Mouse (Mus musculus) macrophage (primary cell): Measurements from ENCODE around the gene Glcci1. TPM values are rescaled to one million over a fixed set of nuclear protein-coding genes. Genes with fewer than 3 reads are reported as not detected.
A peak's percentile ranks its signal among the peaks of the same experiment; 100 is the strongest.
"Not testable (repeated sequence)": the region's sequence is repeated elsewhere in the genome, so short reads cannot be mapped to it uniquely, and the experiment has no call there.

Experiments
- H3K27ac ChIP-seq: fragments of 350-480 bp; formaldehyde crosslinking; 2 replicates; pipeline ENCODE4 v1.9.0; 2021
- H3K36me3 ChIP-seq: fragments of 350-480 bp; formaldehyde crosslinking; 2 replicates; pipeline ENCODE4 v1.9.0; 2021; ENCODE audit errors: inconsistent target
- H3K4me3 ChIP-seq: fragments of 350-480 bp; formaldehyde crosslinking; 2 replicates; pipeline ENCODE4 v1.9.0; 2021; ENCODE audit errors: inconsistent target
- H3K79me2 ChIP-seq: fragments of 350-480 bp; formaldehyde crosslinking; 2 replicates; pipeline ENCODE4 v1.9.0; 2021; ENCODE audit errors: inconsistent target
- WGBS: methylation state at CpG from one replicate; pipeline ENCODE4 v1.1.7; 2026; ENCODE audit warnings: inconsistent platforms; ENCODE audit not compliant: missing documents; 5-methylcytosine and 5-hydroxymethylcytosine counted together
- polyA plus RNA-seq: library from polyadenylated mRNA; stranded (reverse); fragments of 250-400 nt; gene quantifications from 3 replicates; pipeline ENCODE4 v1.2.4, GENCODE M21; 2018; ENCODE audit warnings: inconsistent platforms

The Glcci1 gene
- polyA plus RNA-seq, 1 experiment from 2014 or later = 0.90 TPM

GRCm38 (mm10) chr6:8508883-8509536 lies 390 bp upstream of the Glcci1 start:
- no peak overlapping the region for H3K27ac ChIP-seq
- peak overlapping the region; percentile 60 for H3K4me3 ChIP-seq
- H3K36me3 ChIP-seq = no peaks in the 10 kb centered on the region
- no peaks in the 10 kb centered on the region; the same call in 1 of the 2 replicates for H3K79me2 ChIP-seq
- under 1% methylated on average over 42 of the region's 56 CpGs for WGBS

DNA sequence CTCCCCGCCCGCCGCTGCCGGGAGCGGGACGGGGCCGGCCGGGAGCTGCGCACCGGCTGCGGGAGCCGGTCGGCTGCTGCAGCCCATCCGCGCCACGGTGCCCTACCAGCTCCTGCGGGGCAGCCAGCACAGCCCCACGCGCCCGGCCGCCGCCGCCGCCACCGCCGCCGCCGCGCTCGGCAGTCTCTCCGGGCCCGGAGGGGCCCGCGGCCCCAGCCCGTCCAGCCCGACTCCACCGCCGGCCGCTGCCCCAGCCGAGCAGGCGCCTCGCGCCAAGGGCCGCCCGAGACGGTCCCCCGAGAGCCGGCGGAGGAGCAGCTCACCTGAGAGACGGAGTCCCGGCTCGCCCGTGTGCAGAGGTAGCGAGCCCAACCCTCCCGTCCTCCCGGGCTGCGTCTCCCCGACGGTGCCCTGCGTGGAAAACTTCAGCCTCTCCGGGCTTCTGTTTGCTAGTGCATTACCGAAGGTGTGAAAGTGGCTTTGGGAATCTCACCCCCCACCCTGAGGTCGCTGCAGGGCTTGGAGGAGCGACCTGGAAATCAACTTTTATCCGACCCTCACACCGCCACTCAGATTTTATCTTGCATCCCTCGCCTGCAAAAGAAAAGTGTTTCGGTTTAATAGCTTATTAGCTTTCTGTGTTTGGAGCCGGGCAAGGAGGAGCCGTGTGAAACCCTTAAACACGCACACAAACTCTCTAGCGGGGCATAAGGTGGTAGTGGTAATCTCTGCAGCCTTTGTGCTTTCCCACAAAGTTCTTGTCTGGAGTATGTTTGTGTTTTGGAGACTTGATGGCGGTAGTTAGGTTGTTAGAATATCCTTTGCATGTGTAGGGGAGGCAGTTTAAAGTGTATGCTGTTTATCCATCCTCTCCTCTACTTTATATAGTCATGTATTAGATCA lies 812 bp downstream of the Glcci1 start:
- H3K36me3 ChIP-seq = no peaks in the 10 kb centered on the region
- no peaks in the 10 kb centered on the region; the same call in 1 of the 2 replicates for H3K79me2 ChIP-seq
- peak overlapping the region; percentile 50 for H3K4me3 ChIP-seq
- no peak overlapping the region for H3K27ac ChIP-seq
- WGBS = 2% methylated on average over 71 of the region's 73 CpGs

DNA sequence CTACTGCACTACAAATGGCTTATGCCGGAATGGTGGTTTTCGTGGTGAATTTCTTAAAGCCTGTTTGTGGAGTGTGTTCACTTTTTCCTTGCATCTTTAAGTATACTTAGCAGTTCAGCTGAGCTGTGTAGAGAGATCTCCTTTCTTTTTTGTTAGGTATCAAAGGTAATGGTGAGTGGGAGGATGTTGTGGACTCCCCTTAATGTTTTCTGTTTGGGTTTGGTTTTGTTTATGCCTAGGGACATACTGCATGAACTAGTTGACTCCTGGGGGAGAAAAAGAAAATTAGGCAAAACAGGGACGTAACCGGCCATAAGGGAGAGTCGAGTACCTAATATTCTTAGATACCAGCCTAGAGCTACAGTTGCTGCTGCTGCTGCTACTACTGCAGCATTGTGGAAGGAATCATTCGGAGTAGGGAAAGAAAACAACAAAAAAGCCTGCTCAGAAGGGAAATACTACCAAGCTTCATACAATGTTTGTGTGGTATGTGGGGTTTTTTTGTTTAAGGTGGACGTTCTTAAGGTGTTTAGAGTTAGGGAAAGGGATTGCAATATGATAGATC lies 1.5 kb downstream of the Glcci1 start:
- no peaks in the 10 kb centered on the region; the same call in 1 of the 2 replicates for H3K79me2 ChIP-seq
- H3K27ac ChIP-seq = no peak overlapping the region
- H3K4me3 ChIP-seq = peak overlapping the region; percentile 50
- WGBS = 54% methylated on average over 7 of the region's 7 CpGs
- H3K36me3 ChIP-seq = no peaks in the 10 kb centered on the region

DNA sequence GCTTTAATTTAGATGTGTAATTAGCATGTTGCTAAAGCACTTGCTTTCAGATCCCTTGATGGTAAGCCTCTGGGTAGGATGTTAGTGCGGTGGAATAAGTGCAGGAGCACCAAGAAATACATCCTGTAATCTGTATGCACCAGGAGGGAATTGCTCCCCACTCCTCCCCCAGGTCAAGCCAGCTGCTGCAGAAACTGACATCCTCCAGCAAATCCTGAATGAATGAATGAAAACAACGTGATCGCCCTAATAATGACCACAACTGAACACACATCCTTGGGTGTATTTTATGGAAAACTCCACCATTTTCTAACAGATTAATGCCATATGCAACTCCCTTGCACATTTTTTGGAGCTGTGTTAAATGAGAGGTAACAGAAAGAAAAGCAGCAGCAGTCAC lies 2.0 kb downstream of the Glcci1 start:
- H3K79me2 ChIP-seq = no peaks in the 10 kb centered on the region; the same call in 1 of the 2 replicates
- H3K36me3 ChIP-seq = no peaks in the 10 kb centered on the region
- H3K4me3 ChIP-seq = no peak overlapping the region
- WGBS = 98% methylated on average over 3 of the region's 3 CpGs
- no peak overlapping the region for H3K27ac ChIP-seq

- no peak overlapping the region for H3K27ac ChIP-seq
- WGBS = 90% methylated on average over 8 of the region's 8 CpGs
- H3K36me3 ChIP-seq = no peaks in the 10 kb centered on the region
- H3K4me3 ChIP-seq = no peak overlapping the region
- no peaks in the 10 kb centered on the region; the same call in 1 of the 2 replicates for H3K79me2 ChIP-seq
Observed at GRCm38 (mm10) chr6:8512416-8512815, 3.0 kb downstream of the Glcci1 start.

- H3K36me3 ChIP-seq = no peaks in the 10 kb centered on the region
- H3K4me3 ChIP-seq = no peak overlapping the region
- no peak overlapping the region for H3K27ac ChIP-seq
- no peaks in the 10 kb centered on the region; the same call in 1 of the 2 replicates for H3K79me2 ChIP-seq
- 93% methylated on average over 3 of the region's 3 CpGs for WGBS
Observed at GRCm38 (mm10) chr6:8519687-8520086, 10.3 kb downstream of the Glcci1 start.

DNA sequence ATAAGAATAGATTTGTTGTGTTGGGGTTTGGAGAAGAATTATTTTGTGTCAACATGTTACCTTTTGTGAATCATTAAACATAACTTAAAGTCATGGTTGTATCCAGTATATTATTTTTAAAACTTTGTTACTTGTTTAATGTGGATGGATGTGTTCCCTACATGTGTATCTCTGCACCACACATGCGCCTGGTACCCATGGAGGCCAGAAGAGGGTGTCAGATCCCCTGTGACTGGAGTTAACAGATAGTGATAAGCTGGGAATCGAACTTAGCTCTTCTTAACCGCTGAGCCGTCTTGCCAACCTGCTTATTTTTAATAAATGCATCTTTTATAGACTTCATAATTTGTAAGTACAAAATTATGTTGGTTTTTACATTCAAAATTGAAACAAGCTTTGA lies 11.8 kb downstream of the Glcci1 start:
- Histone ChIP-seq H3K4me3 (no peak overlapping the region), H3K27ac (no peak overlapping the region), H3K36me3 (no peaks in the 10 kb centered on the region), H3K79me2 (no peaks in the 10 kb centered on the region)
- WGBS = 100% methylated on average over 4 of the region's 4 CpGs

DNA sequence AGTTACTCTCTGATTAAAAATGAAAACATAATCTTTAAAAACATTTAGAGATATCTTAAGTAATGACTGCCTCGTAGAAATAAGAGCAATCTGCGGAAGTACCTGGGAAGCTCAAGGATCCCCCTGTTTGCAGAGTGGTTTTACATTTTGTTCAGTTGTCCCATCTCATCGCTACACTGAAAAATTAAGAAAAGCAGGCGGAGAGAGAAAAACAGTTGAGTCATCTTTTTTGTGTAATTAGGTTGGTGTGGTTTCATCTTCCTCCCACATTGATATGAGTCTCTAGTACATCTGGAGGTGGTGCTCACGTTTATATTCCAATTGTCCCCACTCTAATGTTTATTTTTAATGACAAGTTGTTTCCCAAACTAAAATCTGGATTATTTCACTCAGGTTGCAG lies 15.3 kb downstream of the Glcci1 start:
- no peak overlapping the region for H3K27ac ChIP-seq
- H3K36me3 ChIP-seq = no peaks in the 10 kb centered on the region
- H3K4me3 ChIP-seq = no peak overlapping the region
- H3K79me2 ChIP-seq = no peaks in the 10 kb centered on the region
- 68% methylated on average over 5 of the region's 5 CpGs for WGBS

DNA sequence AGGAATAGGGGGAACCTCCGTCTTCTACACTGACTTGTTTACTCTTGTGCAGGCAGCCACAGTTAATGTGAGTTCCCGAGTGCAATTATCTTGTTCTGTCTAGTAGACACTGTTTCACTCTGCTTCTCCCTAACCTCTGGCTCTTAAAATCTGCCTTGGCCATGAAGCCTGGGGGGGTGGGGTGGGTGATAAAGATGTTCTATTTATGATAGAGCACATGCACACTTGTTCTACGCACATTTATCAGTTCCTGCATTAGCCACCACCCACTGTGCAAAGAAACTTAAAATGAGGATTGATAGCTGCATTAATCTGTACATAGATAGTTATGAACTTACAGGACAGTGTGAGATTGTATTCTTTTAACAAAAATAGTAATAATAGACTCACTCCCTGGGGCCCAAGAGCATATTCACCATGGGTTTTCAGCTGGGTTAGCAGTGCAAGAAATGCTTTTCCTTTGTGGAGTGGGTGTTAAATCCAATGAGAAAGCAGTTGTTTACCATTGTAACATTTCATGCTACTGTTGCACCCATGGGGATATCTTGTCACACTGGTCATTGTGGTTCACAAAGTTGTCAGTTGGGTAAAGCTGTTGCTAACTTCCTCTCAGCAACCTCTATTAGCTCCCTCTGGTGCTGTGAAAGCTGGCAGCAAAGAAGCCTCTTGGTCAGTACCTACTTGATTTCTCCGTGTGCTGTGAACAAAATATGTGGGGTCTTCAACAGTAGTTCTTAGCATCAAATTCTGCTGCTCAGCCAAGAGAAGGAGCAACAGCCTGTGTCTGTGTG lies 21.9 kb downstream of the Glcci1 start:
- Histone ChIP-seq H3K4me3 (no peak overlapping the region), H3K27ac (no peak overlapping the region)
- 69% methylated on average over 2 of the region's 4 CpGs for WGBS

GRCm38 (mm10) chr6:8536944-8537343 lies 27.5 kb downstream of the Glcci1 start:
- WGBS = 48% methylated on average over 2 of the region's 2 CpGs
- no peaks in the 10 kb centered on the region for H3K36me3 ChIP-seq
- H3K79me2 ChIP-seq = no peaks in the 10 kb centered on the region
- no peak overlapping the region for H3K27ac ChIP-seq
- no peak overlapping the region for H3K4me3 ChIP-seq

More for the DNA sequence above, 21.9 kb downstream of the Glcci1 start:
- Histone ChIP-seq H3K79me2 (no peaks in the 10 kb centered on the region), H3K36me3 (no peaks in the 10 kb centered on the region)

GRCm38 (mm10) chr6:8541531-8541930 lies 32.1 kb downstream of the Glcci1 start:
- no CpG with 5 or more reads among the region's 4 CpGs for WGBS
- not testable (repeated sequence) for H3K79me2 ChIP-seq, H3K4me3 ChIP-seq, H3K27ac ChIP-seq, H3K36me3 ChIP-seq

DNA sequence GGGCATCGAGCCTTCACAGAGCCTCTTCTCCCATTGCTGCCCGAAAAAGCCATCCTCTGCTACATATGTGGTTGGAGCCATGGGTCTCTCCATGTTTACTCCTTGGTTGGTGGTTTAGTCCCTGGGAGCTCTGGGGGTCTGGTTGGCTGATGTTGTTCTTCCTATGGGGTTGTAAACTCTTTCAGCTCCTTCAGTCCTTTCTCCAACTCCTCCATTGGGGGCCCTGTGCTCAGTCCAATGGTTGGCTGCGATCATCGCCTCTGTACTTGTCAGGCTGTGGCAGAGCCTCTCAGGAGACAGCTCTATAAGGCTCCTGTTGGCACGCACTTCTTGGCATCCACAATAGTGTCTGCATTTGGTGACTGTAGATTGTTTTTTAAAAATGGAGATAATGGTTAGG lies 35.4 kb downstream of the Glcci1 start:
- Histone ChIP-seq H3K4me3 (no peak overlapping the region), H3K36me3 (no peaks in the 10 kb centered on the region), H3K79me2 (no peaks in the 10 kb centered on the region), H3K27ac (no peak overlapping the region)
- 98% methylated on average over 5 of the region's 5 CpGs for WGBS

- WGBS = 93% methylated on average over 7 of the region's 7 CpGs
- Histone ChIP-seq H3K36me3 (no peaks in the 10 kb centered on the region), H3K79me2 (no peaks in the 10 kb centered on the region), H3K4me3 (no peak overlapping the region), H3K27ac (no peak overlapping the region)
Observed at GRCm38 (mm10) chr6:8545780-8546179, 36.4 kb downstream of the Glcci1 start.

- H3K36me3 ChIP-seq = no peaks in the 10 kb centered on the region
- 97% methylated on average over 2 of the region's 2 CpGs for WGBS
- no peak overlapping the region for H3K27ac ChIP-seq
- H3K4me3 ChIP-seq = no peak overlapping the region
- H3K79me2 ChIP-seq = no peaks in the 10 kb centered on the region
Observed at GRCm38 (mm10) chr6:8551155-8551554, 41.8 kb downstream of the Glcci1 start.
